Mouse (Mus musculus) mesoderm, embryonic 11.5 days (tissue): ENCODE data around the gene Rftn1.

ENCODE experiments used
- DNase-seq: peaks from one replicate; pipeline ENCODE4 v3.0.0-alpha.2; 2012; ENCODE audit warnings: low read depth, low spot score

The Rftn1 gene

GRCm38 (mm10) chr17:50031548-50032491, 158.7 kb downstream of the Rftn1 start:
- DNase-seq = no peak

- DNase-seq = no peak
Measured at GRCm38 (mm10) chr17:50025651-50026050, 164.8 kb downstream of the Rftn1 start.

GRCm38 (mm10) chr17:50025173-50025626, 165.3 kb downstream of the Rftn1 start:
- no peak for DNase-seq

DNA sequence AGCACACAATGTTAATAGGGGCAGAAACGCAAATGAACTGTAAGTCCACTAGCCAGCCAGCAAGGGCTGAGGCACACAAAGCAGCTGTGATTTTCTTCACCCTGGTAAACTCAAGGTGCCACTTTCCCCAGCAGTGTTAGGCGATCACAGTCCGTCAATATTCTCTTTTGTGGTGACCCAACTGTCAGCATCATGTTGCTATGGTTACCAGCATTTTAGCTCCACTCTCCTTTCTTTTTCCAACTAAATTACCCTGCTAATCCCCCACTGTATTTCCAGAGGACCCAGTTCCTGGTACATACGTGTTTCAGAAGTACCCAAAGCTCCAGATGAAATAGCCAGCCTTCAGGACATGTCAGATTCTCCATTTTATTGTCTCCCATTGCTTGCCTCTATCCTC, 169.1 kb downstream of the Rftn1 start:
- DNase-seq = peak; percentile 13

DNA sequence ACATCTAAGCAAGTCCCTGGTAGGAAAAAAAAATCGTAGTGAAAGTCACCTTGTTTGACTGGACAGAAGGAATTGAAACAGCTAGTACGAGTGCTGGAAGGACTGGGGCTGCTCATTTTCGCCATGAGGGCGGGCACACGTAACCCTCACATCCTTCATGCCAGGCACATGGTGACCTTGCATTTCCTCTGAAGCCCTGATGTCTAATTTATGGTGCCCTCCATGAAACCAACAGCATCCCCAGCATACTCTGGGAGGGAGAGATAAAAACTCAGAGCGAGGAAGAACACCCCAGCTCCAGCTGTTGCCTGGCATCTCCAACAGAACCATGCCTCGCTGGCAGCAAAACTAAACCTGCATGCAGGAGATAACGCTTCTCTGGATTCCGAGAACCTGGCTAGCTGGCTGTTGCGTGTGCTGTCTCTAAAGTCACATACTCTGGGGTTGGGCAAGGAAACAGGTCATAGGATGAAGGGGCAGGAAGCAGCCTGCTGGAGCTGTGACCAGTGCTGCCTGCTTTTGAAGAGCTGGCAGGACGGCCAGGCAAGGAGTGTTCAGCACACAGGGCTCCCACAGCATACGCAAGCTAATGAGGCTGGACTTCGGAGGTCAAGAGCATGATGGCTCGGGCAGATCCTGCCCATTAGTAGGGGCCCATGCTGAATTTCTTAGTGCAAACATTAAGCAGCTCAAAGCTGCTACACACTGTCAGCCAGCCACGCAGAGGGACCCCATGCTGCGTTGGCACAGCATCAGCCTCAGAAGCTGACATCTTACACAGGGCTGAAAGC, 170.1 kb downstream of the Rftn1 start:
- DNase-seq = peak; percentile 43

GRCm38 (mm10) chr17:50019819-50020210, 170.7 kb downstream of the Rftn1 start:
- no peak for DNase-seq

DNA sequence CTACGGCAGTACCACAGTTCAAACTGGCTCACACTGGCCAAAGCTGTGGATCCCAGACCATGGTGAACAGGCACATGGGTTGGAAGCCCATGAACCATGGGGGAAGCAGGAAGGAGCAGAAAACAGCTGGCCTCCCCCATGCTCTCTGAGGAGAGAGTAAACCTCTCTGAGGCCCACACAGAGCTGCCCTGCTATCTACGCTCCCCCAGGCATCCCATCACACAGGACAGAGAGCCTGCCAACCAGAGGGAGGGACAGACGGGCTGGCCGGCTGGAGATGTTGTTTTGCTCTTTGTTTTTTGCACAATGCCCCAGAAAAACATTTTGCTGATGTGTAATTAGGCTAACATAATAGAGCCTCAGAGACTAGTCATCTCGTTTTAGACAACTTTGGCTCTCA, 171.4 kb downstream of the Rftn1 start:
- no peak for DNase-seq

GRCm38 (mm10) chr17:50014708-50015107, 175.8 kb downstream of the Rftn1 start:
- DNase-seq = peak; percentile 28

- no peak for DNase-seq
Measured at GRCm38 (mm10) chr17:50013848-50014247, 176.6 kb downstream of the Rftn1 start.

- DNase-seq = no peak
Measured at GRCm38 (mm10) chr17:50010096-50010495, 180.4 kb downstream of the Rftn1 start.

DNA sequence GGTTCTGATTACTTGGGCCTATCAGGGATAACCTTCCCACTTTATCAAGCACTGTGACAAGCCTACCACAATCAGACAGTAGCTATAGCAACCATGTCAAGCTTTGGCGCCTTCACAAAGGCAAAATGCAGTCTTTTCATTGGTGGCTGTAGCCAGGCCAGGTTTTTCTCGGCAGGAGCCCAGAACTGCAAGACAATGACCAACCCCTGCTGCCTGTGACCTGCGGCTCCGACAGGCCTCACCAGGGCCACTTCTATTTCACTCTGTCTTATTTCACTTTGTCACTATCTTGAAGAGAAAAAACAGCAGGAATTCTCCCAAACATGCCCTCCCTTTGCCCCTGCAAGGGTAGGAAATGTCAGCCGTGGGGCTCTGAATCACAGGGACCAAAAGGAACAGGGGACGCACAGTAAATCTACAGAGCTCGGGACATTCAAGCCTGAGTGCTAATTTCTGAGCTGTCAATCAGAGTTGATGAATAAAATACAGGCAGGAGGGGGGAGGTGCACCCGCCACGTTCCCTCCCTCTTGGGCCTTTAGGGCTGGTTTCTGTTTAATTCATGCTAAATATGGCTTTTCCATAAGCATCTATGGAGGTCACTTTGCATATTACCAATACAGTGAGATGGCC, 183.6 kb downstream of the Rftn1 start:
- DNase-seq = peak; percentile 76

GRCm38 (mm10) chr17:50006338-50006720, 184.1 kb downstream of the Rftn1 start:
- DNase-seq = no peak

GRCm38 (mm10) chr17:50003156-50003555, 187.3 kb downstream of the Rftn1 start:
- no peak for DNase-seq

GRCm38 (mm10) chr17:50002171-50002570, 188.3 kb downstream of the Rftn1 start:
- DNase-seq = no peak

DNA sequence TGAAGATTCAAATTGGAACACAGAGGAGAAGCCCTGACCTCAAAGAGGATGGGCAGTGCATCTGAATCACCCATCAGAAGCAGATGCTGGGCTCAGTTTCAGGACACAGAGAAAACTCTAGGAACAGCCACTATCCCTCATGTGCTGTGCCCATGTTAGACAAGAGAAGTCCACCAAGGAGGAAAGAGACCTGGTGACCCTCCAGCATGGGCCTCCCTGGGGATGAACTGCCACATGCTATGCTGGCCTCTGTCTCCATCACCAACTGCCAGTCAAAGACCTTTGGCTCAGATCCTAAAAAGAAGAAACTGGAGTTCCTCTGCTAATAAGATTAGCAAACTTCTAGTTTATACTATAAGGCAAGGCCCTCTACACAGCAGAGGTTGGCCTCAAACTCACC, 188.7 kb downstream of the Rftn1 start:
- no peak for DNase-seq

GRCm38 (mm10) chr17:50000580-50000979, 189.9 kb downstream of the Rftn1 start:
- no peak for DNase-seq

DNA sequence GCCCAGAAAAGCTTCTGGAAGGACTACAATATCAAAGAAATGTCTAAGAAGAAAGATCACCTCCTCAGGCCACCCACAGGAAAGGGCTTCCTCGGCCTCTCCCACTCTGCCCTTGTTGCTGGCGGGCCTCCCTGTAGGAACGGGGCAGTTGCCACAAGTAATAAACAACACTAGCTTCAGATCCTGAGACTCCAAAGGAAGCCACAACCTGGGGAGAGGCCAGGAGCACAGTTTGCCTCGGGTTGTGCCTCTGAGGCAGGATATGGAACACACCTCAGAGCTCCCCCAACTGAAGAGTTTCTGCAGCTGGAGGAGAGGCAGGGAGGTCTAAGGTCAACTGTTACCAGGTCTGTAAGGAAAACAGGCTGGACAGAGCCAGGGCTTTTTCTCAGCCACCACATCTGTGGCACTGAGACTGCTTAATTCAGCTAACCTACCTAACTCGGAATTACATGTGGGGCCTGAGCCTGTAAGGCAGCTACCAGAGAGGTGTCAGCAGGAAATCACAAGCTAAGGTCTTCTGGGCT, 193.8 kb downstream of the Rftn1 start:
- DNase-seq = no peak

DNA sequence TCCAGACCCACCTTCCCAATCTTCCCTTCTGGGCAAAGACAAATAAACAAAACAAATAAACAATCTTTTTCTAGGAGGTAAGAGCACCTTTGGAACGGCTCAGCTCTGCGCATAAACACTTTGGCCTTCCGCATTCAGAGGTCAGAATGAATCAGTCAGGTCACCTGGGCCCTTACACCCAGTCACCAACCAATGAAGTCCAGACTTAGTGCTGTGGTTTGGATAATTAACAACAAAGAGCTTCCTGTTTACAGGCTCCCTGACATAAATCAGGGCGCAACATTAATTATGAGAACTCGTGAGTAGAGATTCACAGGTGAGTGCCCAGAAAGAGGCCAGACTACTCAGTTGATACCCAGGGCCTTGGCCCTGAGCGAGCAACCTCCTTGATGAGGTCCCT, 194.4 kb downstream of the Rftn1 start:
- DNase-seq = no peak

DNA sequence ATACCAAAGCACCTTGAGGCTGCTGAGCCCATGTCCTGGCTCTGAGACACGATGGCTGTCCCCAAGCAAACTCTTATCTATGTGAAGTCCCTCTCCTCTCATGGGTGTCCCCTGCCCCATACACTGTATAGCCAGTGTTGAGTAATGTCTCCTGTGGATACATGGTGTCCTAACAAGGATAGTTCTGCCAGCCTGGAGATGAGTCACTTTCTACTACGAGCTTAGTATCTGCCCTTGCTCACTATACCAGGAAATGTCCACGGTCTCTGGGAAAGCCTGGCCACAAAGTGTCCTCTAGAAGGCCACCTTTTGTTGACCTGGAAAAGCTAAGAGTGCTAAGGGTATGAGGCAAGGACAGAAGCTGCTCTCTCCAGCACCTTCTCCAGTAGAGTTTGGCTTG, 195.2 kb downstream of the Rftn1 start:
- no peak for DNase-seq

- DNase-seq = no peak
Measured at GRCm38 (mm10) chr17:49993631-49994030, 196.8 kb downstream of the Rftn1 start.

DNA sequence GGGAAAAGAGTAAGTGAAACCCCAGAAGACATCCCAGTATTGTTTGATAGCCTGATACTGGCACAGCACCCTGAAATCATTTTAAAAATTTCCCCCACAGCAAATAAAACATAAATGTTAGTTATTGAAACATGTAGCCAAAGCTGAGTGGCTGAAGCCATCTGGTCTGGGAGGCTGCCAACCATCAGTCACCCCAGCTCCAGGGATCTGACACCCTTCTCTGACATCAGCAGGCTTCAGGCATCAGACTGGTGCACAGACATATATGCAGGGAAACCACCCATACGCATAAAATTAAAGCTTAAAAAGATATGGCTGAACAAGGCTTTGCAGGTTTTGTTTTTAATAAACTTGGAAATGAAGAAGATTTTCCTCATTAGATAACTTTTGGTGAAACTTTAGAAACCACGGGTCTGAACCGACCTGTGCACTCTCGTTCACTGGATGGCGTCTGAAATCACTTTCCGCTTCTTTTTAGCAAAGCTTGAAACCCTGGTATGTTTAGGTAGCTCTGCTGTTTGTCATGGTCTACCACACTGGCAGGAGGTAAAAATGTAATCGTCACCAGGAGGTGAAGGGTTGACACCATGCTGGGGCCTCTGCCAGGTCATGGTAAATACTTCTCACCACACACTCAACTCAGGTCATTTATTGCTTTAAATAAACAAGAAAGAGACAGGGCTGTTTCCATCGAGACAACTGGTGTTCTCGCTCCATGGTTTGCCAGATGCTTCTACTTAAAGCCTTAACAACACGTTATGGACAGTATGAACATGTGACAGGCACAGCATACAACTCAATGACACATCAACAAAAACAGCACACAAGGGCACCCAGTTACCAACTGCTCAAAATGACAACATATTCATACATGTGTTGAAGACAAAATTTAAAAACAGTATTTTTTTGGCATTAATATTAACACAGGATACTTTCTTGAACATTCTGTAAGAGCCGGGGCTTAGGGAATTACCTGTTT, 197.6 kb downstream of the Rftn1 start:
- DNase-seq = no peak
